Mouse (Mus musculus) embryonic stem cell, embryonic (primary cell): ENCODE measurements at regions not wholly inside any gene's neighbourhood (a gene's known extent, or its start where the extent isn't known, plus 50 kb on each side); places are given as distances from the start of the nearest gene placed in this dataset.

Experiments used
- CTCF ChIA-PET, 4 experiments: fragments of 300-600 bp in 2 of 4; fragments of 350-600 bp in 2 of 4; sonication (Branson Sonifier 250); formaldehyde crosslinking; loops; one replicate each; lab custom pipeline; 2022; ENCODE audit warnings: inconsistent platforms in 2 of 4; lab: Charles Lee
- POLR2A ChIA-PET, 4 experiments: fragments of 300-600 bp in 2 of 4; fragments of 350-600 bp in 2 of 4; sonication (Branson Sonifier 250); formaldehyde crosslinking; loops; one replicate each; lab custom pipeline; 2022; ENCODE audit warnings: antibody characterized with exemption in 4 of 4, inconsistent platforms in 1 of 4; lab: Charles Lee

DNA sequence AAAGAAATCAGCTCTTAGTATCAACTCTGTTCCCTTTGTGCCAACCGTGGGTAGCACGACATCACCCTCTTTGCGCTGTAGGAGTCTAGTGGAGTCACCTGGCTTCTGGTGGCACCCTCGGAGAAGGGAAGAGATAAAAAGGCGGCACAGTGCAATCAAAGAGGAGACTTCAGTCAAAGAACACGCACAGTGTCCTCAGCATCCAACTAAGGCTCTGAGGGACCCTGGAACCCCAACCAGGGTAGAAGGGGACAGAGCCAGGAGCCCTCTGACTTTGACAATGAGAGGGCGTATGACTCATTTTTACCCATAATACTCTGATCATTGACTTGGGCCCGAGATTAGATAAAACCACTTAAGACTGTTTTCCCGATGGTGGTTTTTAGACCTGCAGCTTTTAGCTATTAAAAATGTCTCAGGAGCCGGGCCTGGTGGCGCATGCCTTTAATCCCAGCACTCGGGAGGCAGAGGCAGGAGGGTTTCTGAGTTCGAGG lies 94.5 kb upstream of the Slc45a1 start:
- ChIA-PET CTCF (interaction anchor here (0.5 to 1.6 kb wide), 7 partner anchors 82 to 487 kb away, joined by 3 to 5 read pairs (median 3); no protein-coding TSS in a partner anchor), POLR2A (interaction anchor here in 2 of 4 experiments (0.9 to 1.4 kb wide), 5 partner anchors 8 to 125 kb away, joined by 3 to 4 read pairs (median 3); no protein-coding TSS in a partner anchor)

DNA sequence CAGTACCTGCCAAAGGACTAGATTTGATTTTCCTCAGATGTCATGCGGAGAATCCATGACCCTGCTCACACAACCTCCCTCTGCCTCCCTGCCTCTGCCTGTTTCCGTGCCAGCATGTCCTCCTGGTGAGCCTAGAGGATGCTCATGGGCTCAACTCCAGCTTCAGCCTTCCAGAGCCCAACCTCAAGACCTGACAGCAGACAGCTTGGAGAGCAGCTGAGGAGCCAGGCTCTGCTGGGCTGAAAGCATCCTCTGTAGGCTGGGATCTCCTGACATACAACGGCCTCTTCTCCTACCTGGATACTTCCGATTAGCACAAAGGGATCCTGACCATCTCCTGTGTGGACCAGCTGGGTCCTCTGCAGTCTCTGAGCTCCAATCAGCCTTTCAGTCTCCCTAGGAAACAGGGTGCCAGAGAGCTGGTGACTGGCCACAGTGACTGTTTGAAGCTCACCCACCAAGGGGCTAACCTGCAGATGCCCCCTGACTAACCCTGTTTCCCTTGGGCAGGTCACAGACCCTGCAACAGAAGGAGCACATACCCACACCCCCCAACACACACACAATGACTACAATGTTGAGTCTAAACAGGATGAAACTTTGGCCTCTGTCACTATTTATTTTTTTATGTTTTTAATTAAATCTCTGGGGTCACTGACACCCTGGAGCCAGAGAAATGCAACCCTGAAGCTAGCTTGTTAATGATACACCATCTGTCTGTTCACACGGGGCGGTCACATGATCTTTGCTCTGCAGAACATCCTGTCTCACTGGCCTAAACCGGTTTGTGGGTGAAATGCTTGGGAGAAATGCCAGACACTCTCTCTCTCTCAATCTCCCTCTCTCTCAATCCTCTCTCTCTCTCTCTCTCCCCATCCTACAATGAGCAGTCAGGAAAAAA lies 93.8 kb upstream of the Slc45a1 start:
- CTCF ChIA-PET, result interaction anchor here (0.5 to 1.6 kb wide), 10 partner anchors 9 to 486 kb away, joined by 3 to 5 read pairs (median 3); no protein-coding TSS in a partner anchor
- POLR2A ChIA-PET, result interaction anchor here in 2 of 4 experiments (0.6 to 1.4 kb wide), 8 partner anchors 9 to 142 kb away, joined by 3 to 4 read pairs (median 3); no protein-coding TSS in a partner anchor

DNA sequence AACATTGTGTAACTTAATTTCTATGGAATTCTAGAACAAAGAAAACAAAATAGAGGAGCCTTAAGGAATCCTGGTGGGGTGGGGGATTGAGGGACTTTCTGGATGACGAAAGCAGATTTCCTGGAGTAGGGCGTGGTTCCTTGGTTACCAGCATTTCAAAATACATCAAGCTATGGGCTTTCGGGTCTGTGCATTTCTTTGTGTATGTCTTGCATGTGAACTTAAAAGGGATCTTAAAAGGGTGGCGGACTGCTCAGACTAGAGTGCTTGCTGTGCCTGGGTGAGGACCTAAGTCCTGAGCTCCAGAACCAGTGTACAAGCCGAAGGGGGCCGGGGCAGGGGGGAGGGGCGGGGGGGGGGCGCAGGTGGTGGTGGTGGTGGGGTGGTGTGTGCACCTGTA lies 91.5 kb upstream of the Slc45a1 start:
- ChIA-PET CTCF (interaction anchor here in 3 of 4 experiments (0.5 to 2.4 kb wide), 14 partner anchors 12 to 397 kb away, joined by 3 to 7 read pairs (median 4); no protein-coding TSS in a partner anchor), POLR2A (interaction anchor here (0.5 to 3.2 kb wide), 39 partner anchors 9 to 744 kb away, joined by 3 to 16 read pairs (median 4); partner anchors contain the start of gene Rere (in 1 of the 4))

DNA sequence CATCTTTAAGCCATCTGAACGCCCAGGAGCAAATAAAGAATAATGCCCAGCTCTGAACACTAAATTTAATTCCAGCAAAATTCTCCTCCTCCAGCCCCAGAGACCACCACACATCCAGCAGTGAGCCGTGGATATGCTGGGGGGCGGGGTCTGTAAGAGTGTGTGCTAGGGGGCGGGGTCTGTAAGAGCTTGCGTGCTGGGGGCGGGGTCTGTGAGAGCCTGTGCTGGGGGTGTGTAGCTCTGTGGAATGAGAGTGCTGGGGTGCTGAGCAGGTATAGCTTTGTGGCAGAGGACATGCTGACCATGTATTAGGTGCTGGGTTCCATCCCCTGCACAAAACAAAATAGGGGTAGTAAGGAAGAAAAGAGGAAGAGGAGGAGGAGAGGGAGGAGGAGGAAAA lies 91.1 kb upstream of the Slc45a1 start:
- POLR2A ChIA-PET, result interaction anchor here (0.6 to 3.2 kb wide), 38 partner anchors 9 to 531 kb away, joined by 3 to 16 read pairs (median 4); partner anchors contain the start of gene Rere (in 1 of the 4)
- CTCF ChIA-PET, result interaction anchor here in 3 of 4 experiments (0.5 to 2.4 kb wide), 15 partner anchors 13 to 397 kb away, joined by 3 to 7 read pairs (median 5); no protein-coding TSS in a partner anchor

DNA sequence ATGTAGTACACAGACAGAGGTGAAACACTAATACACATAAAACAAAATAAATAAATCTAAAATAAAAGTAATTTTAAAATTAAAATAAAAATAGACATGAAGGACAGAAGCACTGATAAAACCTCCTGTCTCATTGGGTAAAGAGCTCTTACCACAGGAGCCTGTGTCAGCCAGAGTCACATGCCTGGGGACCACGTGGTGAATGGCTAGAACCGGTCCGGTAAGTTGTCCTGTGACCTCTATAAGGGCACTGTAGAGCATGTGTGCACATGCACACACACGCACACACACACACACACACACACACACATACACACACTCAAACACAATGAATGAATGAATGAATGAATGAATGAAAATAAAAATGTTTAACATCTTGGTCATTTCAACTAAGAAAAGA lies 89.8 kb upstream of the Slc45a1 start:
- CTCF ChIA-PET, result interaction anchor here (0.7 to 2.4 kb wide), 7 partner anchors 77 to 86 kb away, joined by 3 to 7 read pairs (median 3); no protein-coding TSS in a partner anchor
- POLR2A ChIA-PET, result interaction anchor here in 2 of 4 experiments (0.6 to 3.2 kb wide), 17 partner anchors 8 to 504 kb away, joined by 3 to 16 read pairs (median 5); no protein-coding TSS in a partner anchor

DNA sequence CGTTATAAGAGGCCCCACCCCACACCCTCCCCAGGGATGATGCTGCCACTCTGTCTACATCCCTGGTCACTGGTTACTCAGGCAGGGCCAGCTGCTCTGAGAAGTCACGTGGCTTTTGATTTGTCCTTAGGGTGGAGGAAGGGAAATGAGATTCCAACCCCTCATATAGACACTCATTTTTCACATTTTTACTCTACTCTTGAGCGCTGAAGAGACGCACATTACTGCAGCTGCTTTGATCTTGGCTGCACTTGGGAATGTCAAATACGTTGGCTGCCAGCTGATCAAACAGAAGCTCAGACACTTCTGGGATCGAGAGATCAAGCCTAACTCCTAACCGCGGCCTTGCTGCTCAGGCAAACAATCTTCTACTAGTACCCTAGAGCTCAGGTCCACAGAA lies 88.2 kb upstream of the Slc45a1 start:
- POLR2A ChIA-PET, result interaction anchor here in 3 of 4 experiments (0.7 to 2.2 kb wide), 21 partner anchors 8 to 500 kb away, joined by 3 to 10 read pairs (median 4); no protein-coding TSS in a partner anchor

DNA sequence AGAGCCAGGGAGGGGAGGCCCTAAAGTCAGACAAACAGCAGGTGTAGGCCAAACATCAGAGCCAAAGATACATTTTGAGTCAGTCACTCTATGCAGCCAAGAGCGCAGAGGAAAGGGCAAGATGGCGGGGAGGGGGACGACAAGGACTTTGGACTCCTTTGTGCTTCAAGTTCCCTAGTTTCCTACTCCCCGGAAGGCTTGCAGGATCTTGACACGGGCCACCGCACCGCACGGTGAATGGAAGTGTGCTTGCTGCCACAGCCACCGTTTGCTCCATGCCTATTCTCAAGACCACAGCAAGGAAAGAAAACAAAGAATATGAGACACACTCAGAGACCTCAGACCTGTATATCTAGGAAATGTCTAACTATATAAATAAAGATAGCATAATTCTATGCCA lies 86.8 kb upstream of the Slc45a1 start:
- ChIA-PET POLR2A (interaction anchor here in 1 of 4 experiments (0.6 to 1.0 kb wide), 2 partner anchors 31 to 187 kb away, joined by 3 read pairs; no protein-coding TSS in a partner anchor), CTCF (interaction anchor here in 1 of 4 experiments (0.6 kb wide), 1 partner anchor 50 kb away, joined by 5 read pairs; no protein-coding TSS in a partner anchor)

More for the DNA sequence above, 88.2 kb upstream of the Slc45a1 start:
- CTCF ChIA-PET, result interaction anchor here (0.8 to 1.7 kb wide), 9 partner anchors 13 to 476 kb away, joined by 3 to 11 read pairs (median 4); no protein-coding TSS in a partner anchor

DNA sequence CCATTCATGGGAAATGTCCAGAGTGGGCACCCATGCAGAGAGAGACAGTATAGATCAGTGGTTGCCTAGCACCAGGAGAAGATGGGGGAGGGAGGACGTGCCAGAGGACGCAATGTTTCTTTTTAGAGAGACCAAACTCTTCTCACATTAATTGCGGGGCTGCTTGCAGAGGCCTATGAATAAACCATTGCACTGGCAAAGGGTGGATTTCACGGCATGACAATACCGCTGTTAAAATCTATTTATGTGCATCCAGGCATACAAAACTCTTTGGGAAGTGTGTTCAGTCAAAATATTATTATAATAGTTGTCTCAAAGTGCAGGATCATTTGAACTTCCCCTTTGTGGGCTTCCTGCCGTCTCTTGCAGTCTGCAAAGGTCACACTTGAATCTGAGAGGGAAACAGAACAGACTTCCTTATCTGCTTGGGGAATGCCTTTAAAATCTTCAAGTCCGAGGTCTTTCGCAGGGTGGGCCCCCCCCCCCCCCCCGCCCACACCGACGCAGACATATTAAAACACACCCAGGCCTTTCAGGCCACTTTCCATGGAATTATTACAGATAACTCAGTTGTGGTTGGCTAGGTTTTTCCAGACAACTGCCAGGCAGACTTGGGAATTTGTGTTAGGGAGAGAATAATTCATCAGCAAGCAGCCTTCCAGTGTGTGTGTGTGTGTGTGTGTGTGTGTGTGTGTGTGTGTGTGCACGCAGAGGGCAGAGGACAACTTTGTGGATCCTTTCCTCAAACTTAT lies 78.3 kb upstream of the Slc45a1 start:
- ChIA-PET POLR2A (interaction anchor here in 2 of 4 experiments (0.6 to 0.8 kb wide), 4 partner anchors 13 to 238 kb away, joined by 3 to 4 read pairs (median 3); no protein-coding TSS in a partner anchor), CTCF (interaction anchor here in 2 of 4 experiments (0.5 to 0.6 kb wide), 3 partner anchors 68 to 226 kb away, joined by 3 read pairs; no protein-coding TSS in a partner anchor)

DNA sequence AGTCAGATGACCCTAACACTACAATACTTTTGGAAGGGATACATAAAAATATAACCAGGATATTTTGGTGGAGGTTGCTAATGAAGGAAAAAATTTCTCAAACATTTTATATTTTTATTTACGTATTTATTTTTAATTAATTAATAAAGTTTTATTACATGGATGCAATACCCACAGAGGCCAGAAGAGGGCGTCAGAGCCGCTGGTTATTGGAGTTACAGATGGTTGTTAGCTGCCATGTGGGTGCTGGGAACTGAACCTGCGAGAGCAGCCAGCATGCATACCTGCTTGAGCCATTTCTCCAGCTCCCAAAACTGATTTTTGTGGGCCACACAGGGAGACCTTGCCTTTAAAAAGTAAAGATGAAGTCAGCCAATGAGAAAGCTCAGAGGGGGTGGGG lies 74.6 kb upstream of the Slc45a1 start:
- POLR2A ChIA-PET, result interaction anchor here in 1 of 4 experiments (1.3 kb wide), 1 partner anchor 171 kb away, joined by 3 read pairs; no protein-coding TSS in a partner anchor
- CTCF ChIA-PET, result interaction anchor here in 3 of 4 experiments (0.6 to 1.7 kb wide), 8 partner anchors 9 to 215 kb away, joined by 3 to 4 read pairs (median 4); no protein-coding TSS in a partner anchor

DNA sequence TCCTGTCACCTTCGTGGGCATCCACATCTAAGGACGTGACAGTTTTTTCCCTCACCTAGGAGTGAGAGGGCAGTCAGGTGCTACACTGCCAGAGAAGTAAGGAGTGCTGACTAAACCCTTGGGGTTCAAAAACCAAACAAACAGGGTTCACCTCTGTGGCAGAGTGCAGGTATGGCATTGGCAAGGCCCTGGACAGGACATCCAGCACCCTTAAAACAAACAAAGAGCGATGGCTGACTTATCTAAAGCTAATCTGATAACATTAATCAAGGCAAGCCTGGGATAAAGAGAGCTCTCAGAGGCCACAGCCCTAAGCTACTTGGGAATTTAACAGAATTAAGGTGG lies 74.1 kb upstream of the Slc45a1 start:
- ChIA-PET POLR2A (interaction anchor here in 2 of 4 experiments (0.6 to 2.8 kb wide), 3 partner anchors 17 to 171 kb away, joined by 3 to 5 read pairs (median 3); no protein-coding TSS in a partner anchor), CTCF (interaction anchor here in 3 of 4 experiments (0.5 to 1.7 kb wide), 7 partner anchors 10 to 719 kb away, joined by 3 to 4 read pairs (median 3); no protein-coding TSS in a partner anchor)

DNA sequence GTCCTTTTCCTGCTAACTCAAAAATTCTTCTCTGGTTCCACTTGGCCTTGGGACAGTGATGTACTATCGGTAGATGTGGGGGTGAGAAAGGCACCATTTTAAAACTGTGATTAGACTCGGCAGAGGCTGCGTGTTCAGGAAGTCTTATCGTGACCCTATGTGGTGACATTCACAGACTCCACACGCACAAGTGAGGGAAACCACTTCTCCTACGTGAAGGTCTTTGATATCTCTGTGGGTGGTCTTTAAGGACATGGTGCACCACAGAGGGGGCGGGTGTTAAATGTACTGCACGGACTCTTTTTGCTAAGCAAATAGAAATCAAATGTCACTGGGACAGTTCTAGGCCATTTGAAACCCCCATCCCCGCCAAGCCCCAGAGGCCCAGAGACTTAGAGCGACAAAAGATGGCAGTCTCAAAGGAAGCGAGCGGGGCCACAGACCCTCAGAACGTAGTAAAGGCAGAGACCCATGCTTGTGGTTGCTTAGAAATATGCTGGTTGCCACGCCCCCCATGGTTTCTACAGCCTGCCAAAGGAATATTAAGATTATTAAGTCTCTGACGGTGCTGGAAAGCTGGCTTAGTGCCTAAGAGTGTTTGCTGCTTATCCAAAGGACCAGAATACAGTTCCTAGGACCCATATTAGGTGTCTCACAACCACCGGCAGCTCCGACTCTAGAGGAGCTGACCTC lies 73.6 kb upstream of the Slc45a1 start:
- ChIA-PET CTCF (interaction anchor here in 3 of 4 experiments (0.5 to 1.7 kb wide), 5 partner anchors 15 to 719 kb away, joined by 3 to 4 read pairs (median 3); no protein-coding TSS in a partner anchor), POLR2A (interaction anchor here in 2 of 4 experiments (0.5 to 2.8 kb wide), 6 partner anchors 15 to 1643 kb away, joined by 3 to 5 read pairs (median 3); no protein-coding TSS in a partner anchor)

DNA sequence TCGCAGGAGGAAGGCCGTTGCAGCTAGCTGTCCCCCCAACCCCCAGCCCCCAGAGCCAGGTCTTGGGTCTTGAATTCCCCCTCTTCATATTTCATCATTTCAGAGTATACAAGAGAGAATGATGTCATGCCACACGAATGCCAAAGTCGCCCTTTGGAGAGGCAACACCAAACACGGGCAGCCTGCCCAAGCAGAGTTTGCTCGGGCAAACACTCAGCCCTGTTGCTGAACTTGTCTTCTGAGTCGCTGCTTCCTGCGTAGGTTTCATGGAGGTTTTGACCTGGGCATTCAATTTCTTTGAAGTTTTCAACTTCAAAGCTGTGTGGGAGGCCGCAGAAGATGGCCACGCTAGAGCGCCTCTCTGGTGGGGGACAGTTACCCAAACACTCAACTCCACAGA lies 72.8 kb upstream of the Slc45a1 start:
- ChIA-PET CTCF (interaction anchor here in 1 of 4 experiments (1.0 kb wide), 1 partner anchor 177 kb away, joined by 3 read pairs; no protein-coding TSS in a partner anchor), POLR2A (interaction anchor here in 2 of 4 experiments (0.5 to 2.8 kb wide), 4 partner anchors 16 to 1642 kb away, joined by 3 to 5 read pairs (median 3); no protein-coding TSS in a partner anchor)

DNA sequence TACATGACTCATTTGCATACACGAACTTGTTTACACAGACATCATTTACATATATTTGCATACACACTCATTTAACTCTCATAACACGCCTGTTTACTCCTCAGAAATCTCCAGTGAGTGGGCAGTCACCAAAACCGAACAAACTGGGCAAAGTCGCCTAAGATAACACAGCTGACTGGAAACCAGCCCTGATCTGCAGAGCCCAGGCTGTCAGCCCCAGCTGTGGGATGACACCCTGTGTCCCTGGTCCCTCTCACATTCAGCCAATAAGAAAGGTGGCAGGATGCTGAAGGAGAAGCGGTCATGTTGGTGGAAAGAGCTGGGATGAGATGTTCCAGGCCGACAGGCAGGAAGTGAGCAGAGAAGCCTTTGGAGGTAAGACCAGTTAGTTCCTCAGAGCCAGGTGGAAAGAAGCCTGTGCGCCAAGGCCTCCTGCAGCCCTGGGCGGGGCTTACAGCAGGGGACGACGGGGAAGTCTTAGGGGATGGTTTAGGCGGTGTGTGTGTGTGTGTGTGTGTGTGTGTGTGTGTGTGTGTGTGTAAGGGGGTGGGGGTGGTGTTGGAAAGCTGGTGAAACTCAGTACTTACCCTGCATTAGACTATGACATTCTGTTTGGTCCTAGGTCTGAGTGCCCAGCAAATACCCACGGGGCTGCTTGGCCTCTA lies 69.8 kb upstream of the Slc45a1 start:
- ChIA-PET POLR2A (interaction anchor here in 3 of 4 experiments (0.6 to 1.0 kb wide), 6 partner anchors 14 to 166 kb away, joined by 3 to 4 read pairs (median 3); no protein-coding TSS in a partner anchor), CTCF (interaction anchor here in 3 of 4 experiments (0.6 to 0.8 kb wide), 3 partner anchors 59 to 1098 kb away, joined by 3 to 4 read pairs (median 3); no protein-coding TSS in a partner anchor)

DNA sequence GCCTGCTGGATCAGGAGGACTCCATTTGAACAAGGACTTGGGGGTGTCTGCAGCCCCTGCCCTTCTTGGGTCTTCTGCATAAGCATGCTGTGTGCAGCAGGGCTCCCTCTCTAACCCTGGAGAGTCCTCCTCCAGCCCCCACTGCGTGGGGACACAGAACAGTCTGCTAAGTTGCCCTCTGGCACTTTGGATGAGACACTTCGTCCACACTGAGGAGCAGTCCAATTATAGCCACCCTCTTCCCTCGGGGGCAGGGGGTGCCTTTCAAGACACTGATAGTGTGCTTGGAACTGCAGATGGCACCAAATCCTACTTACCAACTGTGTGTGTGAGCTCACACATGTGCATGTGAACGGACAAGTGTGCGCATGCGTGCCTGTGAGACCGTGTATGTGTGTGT lies 65.9 kb upstream of the Slc45a1 start:
- POLR2A ChIA-PET, result interaction anchor here in 2 of 4 experiments (0.7 to 1.1 kb wide), 4 partner anchors 11 to 68 kb away, joined by 3 read pairs; no protein-coding TSS in a partner anchor
- CTCF ChIA-PET, result interaction anchor here in 1 of 4 experiments (0.6 kb wide), 1 partner anchor 609 kb away, joined by 4 read pairs; no protein-coding TSS in a partner anchor

DNA sequence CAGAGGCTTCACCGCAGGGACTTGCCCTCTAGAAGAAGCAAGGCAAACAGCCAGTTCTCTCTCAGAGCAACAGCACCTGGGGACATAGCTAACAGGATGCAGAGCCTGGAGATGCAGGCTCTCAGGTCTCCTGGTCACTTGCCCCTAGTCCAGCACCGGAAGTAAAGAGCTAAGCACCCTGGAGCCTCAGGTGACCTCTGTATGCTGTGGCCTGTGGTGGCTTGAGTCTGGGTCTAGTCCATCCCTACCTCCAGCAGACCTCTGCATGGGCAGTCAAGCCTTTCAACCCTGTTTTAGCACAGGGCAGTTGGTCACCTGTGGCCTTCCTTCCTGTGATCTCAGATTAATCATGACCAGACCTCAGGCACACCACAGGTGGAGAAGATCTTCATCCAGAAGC lies 63.1 kb upstream of the Slc45a1 start:
- ChIA-PET CTCF (interaction anchor here in 1 of 4 experiments (0.6 kb wide), 1 partner anchor 503 kb away, joined by 3 read pairs; no protein-coding TSS in a partner anchor), POLR2A (no interaction called here)
